Mouse (Mus musculus) G1E (cell line): Measurements from ENCODE around the gene Gm10959. TPM values are rescaled to one million over a fixed set of nuclear protein-coding genes. Genes with fewer than 3 reads are reported as not detected.

ENCODE experiments used
- ATAC-seq: 2 replicates; pipeline ENCODE4 v1.8.0; 2016; ENCODE audit warnings: mild to moderate bottlenecking; ENCODE audit not compliant: insufficient number of reproducible peaks, poor library complexity, low FRiP score, severe bottlenecking; ENCODE audit errors: extremely low read depth
- DNase-seq: peaks from one replicate; pipeline ENCODE4 v3.0.0; 2012; ENCODE audit warnings: low spot score
- H3K27me3 ChIP-seq: 2 replicates; pipeline ENCODE4 v1.6.1; 2012; ENCODE audit warnings: mild to moderate bottlenecking, low read length, inconsistent platforms; ENCODE audit not compliant: insufficient read depth
- H3K36me3 ChIP-seq: replicated peaks from 2 replicates; pipeline ENCODE3; 2012; ENCODE audit warnings: mild to moderate bottlenecking, inconsistent platforms
- H3K4me1 ChIP-seq: 2 replicates; pipeline ENCODE4 v1.6.1; 2012; ENCODE audit warnings: low read depth, low read length, inconsistent platforms, mixed read lengths; ENCODE audit not compliant: insufficient read depth
- H3K4me3 ChIP-seq: 2 replicates; pipeline ENCODE4 v1.5.1; 2012; ENCODE audit warnings: low read depth, mild to moderate bottlenecking, inconsistent platforms, low read length, moderate library complexity, mixed read lengths
- H3K9me3 ChIP-seq: replicated peaks from 2 replicates; pipeline ENCODE4 v1.6.1; 2012; ENCODE audit warnings: inconsistent platforms
- CTCF ChIP-seq: IDR thresholded peaks from 2 replicates; pipeline ENCODE4 v1.5.1; 2012; ENCODE audit warnings: low read depth, low read length, inconsistent platforms, mixed read lengths
- GATA1 ChIP-seq: IDR thresholded peaks from 2 replicates; pipeline ENCODE4 v1.6.1; 2012; ENCODE audit warnings: borderline replicate concordance, low read length, inconsistent platforms, mixed read lengths
- GATA2 ChIP-seq: IDR thresholded peaks from 2 replicates; pipeline ENCODE4 v1.6.1; 2012; ENCODE audit warnings: low read depth, low read length, inconsistent platforms, borderline replicate concordance
- POLR2AphosphoS5 ChIP-seq: IDR thresholded peaks from 2 replicates; pipeline ENCODE4 v1.6.1; 2012; ENCODE audit warnings: low read depth, low read length, inconsistent platforms; ENCODE audit not compliant: insufficient replicate concordance
- TAL1 ChIP-seq: conservative IDR thresholded peaks from 2 replicates; pipeline ENCODE4 v1.6.1; 2012; ENCODE audit warnings: low read depth, low read length, inconsistent platforms, mixed read lengths
- polyA plus RNA-seq: library from polyadenylated mRNA; stranded (reverse); fragments of >175 nt; gene quantifications from 2 replicates; pipeline ENCODE4 v1.2.3, GENCODE M21; 2012
- total RNA-seq, 2 experiments: library from RNA; stranded (forward) in 1 of 2; stranded (reverse) in 1 of 2; fragments of 200-1000 nt in 1 of 2; fragments of >200 nt in 1 of 2; fragmentation: Nextera tagmentation in 1 of 2; gene quantifications; 2 replicates each; pipeline ENCODE4 v1.2.3; 2014 to 2017

Gm10959 gene
- total and polyA plus RNA-seq, 3 experiments = not detected

DNA sequence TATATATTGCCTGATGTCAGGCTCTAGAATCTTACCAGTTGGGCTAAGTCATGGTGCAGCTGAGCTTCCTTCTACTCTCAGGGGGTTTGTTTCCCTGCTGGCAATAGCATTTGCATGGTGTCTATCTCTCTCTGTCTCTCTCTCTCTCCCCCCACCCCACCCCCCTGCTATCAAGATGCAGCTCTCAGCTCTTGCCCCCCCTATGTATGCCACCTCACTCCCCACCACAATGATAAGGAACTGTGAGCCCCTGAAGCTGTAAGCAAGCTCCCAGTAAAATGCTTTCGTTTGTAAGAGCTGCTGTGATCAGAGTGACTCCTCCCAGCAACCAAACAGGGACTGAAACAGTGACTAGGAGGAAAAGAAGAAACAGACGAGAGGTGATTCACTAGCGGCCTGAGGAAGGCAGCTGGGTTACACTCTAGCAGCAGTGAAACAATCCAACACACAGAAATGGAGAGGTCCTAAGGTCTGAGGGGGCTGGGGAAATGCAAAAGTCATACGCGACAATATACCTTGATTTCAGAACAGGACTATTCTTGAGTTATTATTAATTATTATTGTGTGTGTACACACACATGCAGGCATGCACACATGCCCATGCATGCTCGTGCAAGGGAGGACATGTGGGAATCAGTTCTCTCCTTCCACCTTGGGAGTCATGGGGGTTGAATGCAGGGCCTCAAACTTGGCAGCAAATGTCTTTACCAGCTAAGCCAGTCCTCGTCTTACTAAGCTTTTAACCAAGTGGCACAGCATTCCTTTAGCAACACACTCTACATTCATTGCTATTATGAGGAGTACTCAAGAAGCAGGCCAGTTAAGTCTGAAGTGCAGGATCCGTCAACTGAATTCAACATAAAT is 1.6 kb upstream of the Gm10959 start:
- Histone ChIP-seq H3K27me3 (no peaks in the 10 kb centered on the region), H3K4me1 (peaks cover 42% of the 10 kb centered on the region), H3K9me3 (no peaks in the 10 kb centered on the region), H3K4me3 (no peak overlapping the region; the same call in 1 of the 2 replicates), H3K36me3 (peaks cover 3% of the 10 kb centered on the region)
- DNase-seq = no peak
- ATAC-seq = no peak
- TF ChIP-seq TAL1 = no peak
- TF ChIP-seq POLR2AphosphoS5 = no peak
- no peak for TF ChIP-seq GATA1
- TF ChIP-seq GATA2 = no peak
- TF ChIP-seq CTCF = no peak

DNA sequence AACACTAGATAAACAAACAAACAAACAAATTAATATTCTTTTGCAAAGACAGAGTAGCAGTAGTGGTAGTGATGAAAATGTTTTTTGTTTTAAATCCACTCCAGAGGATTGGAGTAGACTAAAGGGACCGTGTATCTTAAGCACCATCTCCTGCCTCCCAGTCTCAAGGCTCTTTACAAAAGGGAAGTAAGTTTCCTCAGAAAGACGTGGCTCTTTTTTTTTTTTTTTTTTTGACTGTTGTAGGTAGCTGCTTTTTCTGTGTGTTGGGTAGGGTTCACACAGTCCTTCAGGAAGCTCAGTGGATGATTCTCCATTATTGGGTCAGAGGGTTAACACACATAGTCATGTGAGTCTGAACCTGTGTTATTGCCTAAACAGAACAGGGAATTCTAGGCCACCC is 488 bp downstream of the Gm10959 start:
- Histone ChIP-seq H3K4me1 (peaks cover 53% of the 10 kb centered on the region), H3K9me3 (no peaks in the 10 kb centered on the region), H3K36me3 (peaks cover 3% of the 10 kb centered on the region), H3K27me3 (no peaks in the 10 kb centered on the region), H3K4me3 (no peak overlapping the region)
- DNase-seq (no peak), ATAC-seq (peak; percentile 37; the same call in 1 of the 2 replicates)
- TF ChIP-seq POLR2AphosphoS5 = no peak
- TF ChIP-seq CTCF = no peak
- no peak for TF ChIP-seq TAL1
- TF ChIP-seq GATA2 = no peak
- no peak for TF ChIP-seq GATA1

DNA sequence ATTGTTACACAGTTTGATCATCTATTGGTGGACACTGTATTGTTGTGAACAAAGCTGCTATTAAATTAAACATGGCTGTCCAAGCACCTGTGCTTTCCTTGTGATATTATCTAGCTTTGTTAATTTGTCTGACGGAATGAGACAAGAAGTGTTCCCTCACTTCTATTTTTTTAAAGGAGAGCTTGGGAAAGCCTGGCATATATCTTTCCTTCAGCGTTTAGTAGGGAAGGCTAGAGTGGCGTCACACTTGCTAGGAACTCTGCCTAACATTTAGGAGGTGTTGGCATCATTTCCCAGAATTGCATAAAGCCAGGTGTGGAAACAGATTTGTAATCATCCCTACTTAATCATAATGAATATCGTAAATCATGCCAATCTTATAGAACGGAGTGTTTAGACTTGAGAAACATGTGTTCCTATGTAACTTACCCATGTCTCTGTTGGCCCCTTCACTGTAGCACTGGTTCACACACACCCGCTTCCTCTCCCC is 2.9 kb downstream of the Gm10959 start:
- Histone ChIP-seq H3K36me3 (peaks cover 3% of the 10 kb centered on the region), H3K4me3 (no peak overlapping the region), H3K27me3 (no peaks in the 10 kb centered on the region), H3K9me3 (no peaks in the 10 kb centered on the region), H3K4me1 (peaks cover 40% of the 10 kb centered on the region)
- ATAC-seq = no peak
- no peak for DNase-seq
- no peak for TF ChIP-seq GATA1

DNA sequence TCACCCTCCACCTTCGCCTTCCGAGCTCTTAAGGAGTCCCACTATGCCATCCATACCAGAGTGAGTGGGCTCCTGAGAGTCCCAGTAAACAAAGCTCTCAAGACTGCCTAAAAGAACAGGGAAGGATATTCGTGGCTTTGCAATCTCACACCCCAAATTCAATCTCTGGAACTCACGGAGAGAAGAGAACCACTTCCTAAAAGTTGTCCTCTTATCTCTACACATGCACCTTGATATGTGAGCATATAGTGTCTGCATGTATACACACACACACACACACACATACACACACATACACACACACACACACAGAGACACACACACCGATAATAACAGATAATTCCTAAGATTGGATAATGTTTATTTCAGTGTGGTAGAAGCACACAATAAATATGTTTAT is 3.7 kb downstream of the Gm10959 start:
- DNase-seq (no peak), ATAC-seq (peak; percentile 36; the same call in 1 of the 2 replicates)
- H3K36me3 ChIP-seq = peaks cover 3% of the 10 kb centered on the region
- no peaks in the 10 kb centered on the region for H3K9me3 ChIP-seq
- TF ChIP-seq TAL1 = 0 out of 2 replicates have a peak, but pooled peaks have one; percentile 21
- TF ChIP-seq GATA2 = no peak
- H3K4me1 ChIP-seq = peaks cover 33% of the 10 kb centered on the region
- no peak overlapping the region for H3K4me3 ChIP-seq
- H3K27me3 ChIP-seq = no peaks in the 10 kb centered on the region

DNA sequence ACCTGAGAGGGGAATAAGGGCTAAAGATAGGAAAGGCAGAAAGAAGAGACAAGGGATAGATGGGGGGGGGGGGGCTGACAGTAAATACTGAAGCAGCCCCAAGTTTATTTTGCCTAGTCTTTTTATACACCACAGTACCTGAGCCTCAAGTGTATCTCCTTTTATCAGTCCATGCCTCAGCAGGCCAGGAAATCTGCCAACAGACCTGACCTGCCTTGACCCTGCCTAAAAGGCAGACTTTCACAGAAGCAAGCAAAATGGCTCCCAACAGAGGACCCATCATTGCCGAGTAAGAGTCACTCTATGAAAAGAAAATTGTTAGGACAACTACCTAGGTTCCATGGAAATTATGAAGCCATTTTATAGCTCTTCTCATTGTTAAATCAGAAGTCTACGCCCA is 11.3 kb downstream of the Gm10959 start:
- Histone ChIP-seq H3K27me3 (no peaks in the 10 kb centered on the region), H3K4me3 (no peak overlapping the region), H3K4me1 (no peaks in the 10 kb centered on the region; the same call in 1 of the 2 replicates), H3K9me3 (no peaks in the 10 kb centered on the region), H3K36me3 (no peaks in the 10 kb centered on the region)
- ATAC-seq (no peak), DNase-seq (no peak)
- TF ChIP-seq TAL1 (no peak), GATA2 (no peak), GATA1 (no peak), POLR2AphosphoS5 (no peak), CTCF (no peak)

DNA sequence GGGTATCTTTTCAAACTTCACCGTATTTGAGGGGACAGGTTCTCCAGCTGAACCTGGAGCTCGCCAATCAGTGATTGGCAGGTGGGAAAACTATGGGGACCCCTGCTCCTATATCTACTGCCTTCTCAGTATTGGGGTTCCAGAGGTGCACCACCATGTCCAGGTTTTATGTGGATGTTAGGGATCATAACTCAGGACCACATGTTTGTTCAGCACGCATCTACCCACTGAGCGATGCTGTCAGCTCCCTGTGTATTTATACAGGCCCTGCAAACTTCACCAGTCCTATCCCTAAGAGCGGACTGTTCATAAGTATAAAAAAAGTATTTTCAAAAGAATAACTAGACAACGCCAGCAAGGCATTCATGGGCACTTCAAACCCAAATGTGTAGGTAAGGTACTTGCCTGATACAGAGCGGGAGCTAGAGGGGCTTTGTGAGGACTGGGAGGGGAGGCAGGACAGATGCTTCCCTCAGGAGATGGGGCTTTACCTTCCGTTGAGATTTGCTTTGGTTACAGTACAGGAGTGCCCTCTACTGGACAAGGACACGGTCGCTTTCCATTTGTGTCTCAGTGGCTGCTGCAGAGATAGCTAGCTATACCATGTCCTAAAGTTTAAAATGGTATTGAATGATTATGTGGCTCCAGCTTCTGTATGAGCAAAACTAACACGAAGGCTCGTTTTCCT is 15.3 kb downstream of the Gm10959 start:
- no peaks in the 10 kb centered on the region for H3K36me3 ChIP-seq

More for the DNA sequence above, 15.3 kb downstream of the Gm10959 start:
- Histone ChIP-seq H3K4me1 (no peaks in the 10 kb centered on the region; the same call in 1 of the 2 replicates), H3K9me3 (no peaks in the 10 kb centered on the region), H3K27me3 (no peaks in the 10 kb centered on the region), H3K4me3 (no peak overlapping the region)
- TF ChIP-seq CTCF = peak; percentile 59
- no peak for TF ChIP-seq GATA2
- no peak for TF ChIP-seq GATA1
- TF ChIP-seq TAL1 = no peak
- TF ChIP-seq POLR2AphosphoS5 = no peak
- ATAC-seq = peak; percentile 76
- no peak for DNase-seq
